Mouse (Mus musculus) megakaryocyte, embryonic 14.5 days (primary cell): ENCODE data around the gene Myh15. TPM values are rescaled to one million over a fixed set of nuclear protein-coding genes. Genes with fewer than 3 reads are reported as not detected.

ENCODE experiments used
- H3K27me3 ChIP-seq: replicated peaks from 2 replicates; pipeline ENCODE3; 2012; ENCODE audit warnings: inconsistent platforms
- H3K36me3 ChIP-seq: replicated peaks from 2 replicates; pipeline ENCODE3; 2012; ENCODE audit warnings: low read length, inconsistent platforms, mixed read lengths
- H3K4me1 ChIP-seq: 2 replicates; pipeline ENCODE4 v1.6.1; 2012; ENCODE audit warnings: inconsistent platforms
- H3K4me3 ChIP-seq: replicated peaks from 2 replicates; pipeline ENCODE3; 2012; ENCODE audit warnings: moderate library complexity, mild to moderate bottlenecking, inconsistent platforms
- H3K9me3 ChIP-seq: 2 replicates; pipeline ENCODE4 v1.6.1; 2012; ENCODE audit warnings: inconsistent platforms
- FLI1 ChIP-seq: IDR thresholded peaks from 2 replicates; pipeline ENCODE4 v1.6.1; 2012; ENCODE audit warnings: low read length, inconsistent platforms, mixed read lengths
- GATA1 ChIP-seq: IDR thresholded peaks from 3 replicates; pipeline ENCODE4 v1.6.1; 2012; ENCODE audit warnings: mixed read lengths, low read length, inconsistent platforms, borderline replicate concordance
- polyA plus RNA-seq: library from polyadenylated mRNA; stranded (reverse); fragments of >175 nt; gene quantifications from 2 replicates; pipeline ENCODE4 v1.2.3, GENCODE M21; 2012; ENCODE audit warnings: low replicate concordance; ENCODE audit not compliant: insufficient read depth

The Myh15 gene
- not detected in 2 replicates for polyA plus RNA-seq

GRCm38 (mm10) chr16:49057186-49057585 is at the start of gene Myh15:
Gene Myh15 (plus strand): TSS chr16:49057486.
- TF ChIP-seq GATA1 (no peak), FLI1 (no peak)
- H3K9me3 ChIP-seq: no peaks in the 10 kb centered on the region
- H3K4me1 ChIP-seq: no peaks in the 10 kb centered on the region
- no peaks in the 10 kb centered on the region for H3K27me3 ChIP-seq
- no peak within 1 kb of the TSS for H3K4me3 ChIP-seq
- H3K36me3 ChIP-seq: no peaks in the 10 kb centered on the region

GRCm38 (mm10) chr16:49016620-49017332 is 40.5 kb upstream of the Myh15 start:
- H3K4me1 ChIP-seq: no peaks in the 10 kb centered on the region
- no peaks in the 10 kb centered on the region for H3K9me3 ChIP-seq
- peaks cover 68% of the 10 kb centered on the region for H3K36me3 ChIP-seq
- no peaks in the 10 kb centered on the region for H3K27me3 ChIP-seq
- no peak overlapping the region for H3K4me3 ChIP-seq
- TF ChIP-seq FLI1 (no peak), GATA1 (no peak)

GRCm38 (mm10) chr16:49035852-49036251 is 21.4 kb upstream of the Myh15 start:
- Histone ChIP-seq H3K27me3 (no peaks in the 10 kb centered on the region), H3K36me3 (no peaks in the 10 kb centered on the region), H3K4me3 (no peak overlapping the region), H3K9me3 (no peaks in the 10 kb centered on the region), H3K4me1 (no peaks in the 10 kb centered on the region)
- TF ChIP-seq FLI1 (no peak), GATA1 (no peak)

- H3K4me1 ChIP-seq: no peaks in the 10 kb centered on the region
- no peak for TF ChIP-seq FLI1
- no peak for TF ChIP-seq GATA1
- H3K4me3 ChIP-seq: no peak overlapping the region
- H3K36me3 ChIP-seq: no peaks in the 10 kb centered on the region
- no peaks in the 10 kb centered on the region for H3K9me3 ChIP-seq
- H3K27me3 ChIP-seq: no peaks in the 10 kb centered on the region
These were observed 19.5 kb upstream of the Myh15 start for GRCm38 (mm10) chr16:49037771-49038170.

- Histone ChIP-seq H3K9me3 (no peaks in the 10 kb centered on the region), H3K4me3 (no peak overlapping the region), H3K36me3 (no peaks in the 10 kb centered on the region), H3K4me1 (no peaks in the 10 kb centered on the region), H3K27me3 (no peaks in the 10 kb centered on the region)
- TF ChIP-seq GATA1 (no peak), FLI1 (no peak)
These were observed 16.6 kb upstream of the Myh15 start for GRCm38 (mm10) chr16:49040554-49041221.

GRCm38 (mm10) chr16:49049214-49049613 is 8.1 kb upstream of the Myh15 start:
- no peaks in the 10 kb centered on the region for H3K27me3 ChIP-seq
- H3K9me3 ChIP-seq: no peaks in the 10 kb centered on the region
- no peak for TF ChIP-seq GATA1
- no peak for TF ChIP-seq FLI1
- H3K4me3 ChIP-seq: no peak overlapping the region
- H3K36me3 ChIP-seq: no peaks in the 10 kb centered on the region
- H3K4me1 ChIP-seq: no peaks in the 10 kb centered on the region

GRCm38 (mm10) chr16:49069256-49069963 is 12.1 kb downstream of the Myh15 start:
- H3K36me3 ChIP-seq: no peaks in the 10 kb centered on the region
- no peaks in the 10 kb centered on the region; the same call in 1 of the 2 replicates for H3K4me1 ChIP-seq
- H3K27me3 ChIP-seq: no peaks in the 10 kb centered on the region
- no peaks in the 10 kb centered on the region for H3K9me3 ChIP-seq
- H3K4me3 ChIP-seq: no peak overlapping the region
- no peak for TF ChIP-seq FLI1
- no peak for TF ChIP-seq GATA1

- H3K36me3 ChIP-seq: no peaks in the 10 kb centered on the region
- H3K27me3 ChIP-seq: no peaks in the 10 kb centered on the region
- no peaks in the 10 kb centered on the region; the same call in 1 of the 2 replicates for H3K4me1 ChIP-seq
- no peaks in the 10 kb centered on the region for H3K9me3 ChIP-seq
- no peak overlapping the region for H3K4me3 ChIP-seq
- TF ChIP-seq FLI1: no peak
- no peak for TF ChIP-seq GATA1
These were observed 14.0 kb downstream of the Myh15 start for GRCm38 (mm10) chr16:49071316-49071715.

GRCm38 (mm10) chr16:49128015-49128414 is 70.7 kb downstream of the Myh15 start:
- no peaks in the 10 kb centered on the region for H3K4me1 ChIP-seq
- TF ChIP-seq GATA1: no peak
- TF ChIP-seq FLI1: no peak

GRCm38 (mm10) chr16:49156193-49156592 is 98.9 kb downstream of the Myh15 start:
- H3K36me3 ChIP-seq: no peaks in the 10 kb centered on the region
- no peaks in the 10 kb centered on the region for H3K27me3 ChIP-seq
- TF ChIP-seq GATA1 (no peak), FLI1 (no peak)
- H3K4me3 ChIP-seq: no peak overlapping the region
- no peaks in the 10 kb centered on the region for H3K4me1 ChIP-seq
- H3K9me3 ChIP-seq: no peaks in the 10 kb centered on the region

More at GRCm38 (mm10) chr16:49128015-49128414, 70.7 kb downstream of the Myh15 start:
- no peaks in the 10 kb centered on the region for H3K27me3 ChIP-seq
- H3K4me3 ChIP-seq: no peak overlapping the region
- H3K36me3 ChIP-seq: no peaks in the 10 kb centered on the region
- H3K9me3 ChIP-seq: no peaks in the 10 kb centered on the region
